Mouse (Mus musculus) heart, postnatal 0 days (tissue): ENCODE data around the gene Fgf13. TPM values are rescaled to one million over a fixed set of nuclear protein-coding genes. Genes with fewer than 3 reads are reported as not detected.

ENCODE experiments used
- ATAC-seq: fragments of 200-750 bp; cut with Nextera tagmentation; 2 replicates; pipeline ENCODE4 v1.8.0; 2017; ENCODE audit warnings: low read depth, moderate number of reproducible peaks, moderate library complexity; ENCODE audit not compliant: insufficient read depth
- DNase-seq: peaks from one replicate; pipeline ENCODE4 v3.0.0-alpha.2; 2016; ENCODE audit warnings: low spot score
- H3K27ac ChIP-seq: fragments of 300-500 bp; sonication (generic); 2 replicates; pipeline ENCODE4 v1.5.1; 2014; ENCODE audit warnings: low read depth, mild to moderate bottlenecking
- H3K27me3 ChIP-seq: fragments of 300-500 bp; sonication (generic); 2 replicates; pipeline ENCODE4 v1.6.1; 2014; ENCODE audit warnings: low read length, mixed read lengths; ENCODE audit not compliant: control insufficient read depth, insufficient read depth
- H3K36me3 ChIP-seq: fragments of 300-500 bp; sonication (generic); replicated peaks from 2 replicates; pipeline ENCODE4 v1.6.1; 2014; ENCODE audit warnings: low read length, mixed read lengths; ENCODE audit not compliant: control insufficient read depth, insufficient read depth
- H3K4me1 ChIP-seq: fragments of 300-500 bp; sonication (generic); 2 replicates; pipeline ENCODE4 v1.6.1; 2014; ENCODE audit warnings: antibody characterized with exemption; ENCODE audit not compliant: control insufficient read depth, insufficient read depth
- H3K4me2 ChIP-seq: fragments of 300-500 bp; sonication (generic); 2 replicates; pipeline ENCODE4 v1.6.1; 2014; ENCODE audit warnings: low read depth, mild to moderate bottlenecking, low read length, moderate library complexity
- H3K4me3 ChIP-seq: fragments of 300-500 bp; sonication (generic); 2 replicates; pipeline ENCODE4 v1.5.1; 2014; ENCODE audit warnings: low read depth, low read length
- H3K9ac ChIP-seq: fragments of 300-500 bp; sonication (generic); replicated peaks from 2 replicates; pipeline ENCODE4 v1.6.1; 2014; ENCODE audit warnings: low read depth, low read length, mixed read lengths
- H3K9me3 ChIP-seq: fragments of 300-500 bp; sonication (generic); replicated peaks from 2 replicates; pipeline ENCODE4 v1.6.1; 2016; ENCODE audit warnings: low read length; ENCODE audit not compliant: control insufficient read depth
- CTCF ChIP-seq: IDR thresholded peaks from 2 replicates; pipeline ENCODE4 v1.5.1; 2016; ENCODE audit warnings: antibody characterized with exemption, control low read depth, low read depth
- EP300 ChIP-seq: IDR thresholded peaks from 2 replicates; pipeline ENCODE4 v1.6.1; 2016; ENCODE audit warnings: antibody characterized with exemption, low read depth
- WGBS: fragments of 180-500 bp; shearing (Covaris S2); extraction: QIAGEN DNeasy Blood & Tissue Kit; methylation state at CpG from one replicate; pipeline ENCODE4 v1.1.7; 2014; 5-methylcytosine and 5-hydroxymethylcytosine counted together
- polyA plus RNA-seq: library from polyadenylated mRNA; unstranded; fragments of >200 nt; fragmentation: Nextera tagmentation; extraction: Ambion mirVana; gene quantifications from 2 replicates; pipeline ENCODE4 v1.2.1, GENCODE M21; 2015
- total RNA-seq: library from RNA; depleted of rRNA; stranded (reverse); fragments of >200 nt; gene quantifications from 2 replicates; pipeline ENCODE4 v1.2.3, GENCODE M21; 2014; ENCODE audit warnings: low replicate concordance; rRNA removed

The Fgf13 gene
- total RNA-seq (35.5 and 43.9 TPM in 2 replicates), polyA plus RNA-seq (85.0 and 88.7 TPM in 2 replicates)

- peak; percentile 52 for DNase-seq
- Histone ChIP-seq H3K36me3 (no peaks in the 10 kb centered on the region), H3K4me2 (peak within 1 kb of the TSS; percentile 69), H3K27ac (peak within 1 kb of the TSS; percentile 83), H3K4me3 (peak within 1 kb of the TSS; percentile 61), H3K27me3 (peaks cover 5% of the 10 kb centered on the region; the same call in 1 of the 2 replicates), H3K4me1 (no peaks in the 10 kb centered on the region), H3K9ac (peak within 1 kb of the TSS; percentile 68), H3K9me3 (no peaks in the 10 kb centered on the region)
- TF ChIP-seq CTCF (no peak), EP300 (no peak)
- WGBS = 12% methylated on average over 36 of the region's 47 CpGs
- peak; percentile 68 for ATAC-seq
Measured at GRCm38 (mm10) chrX:59567695-59568431, at the start of gene Fgf13. Gene Fgf13, minus strand, starts transcription at chrX:59568071.

DNA sequence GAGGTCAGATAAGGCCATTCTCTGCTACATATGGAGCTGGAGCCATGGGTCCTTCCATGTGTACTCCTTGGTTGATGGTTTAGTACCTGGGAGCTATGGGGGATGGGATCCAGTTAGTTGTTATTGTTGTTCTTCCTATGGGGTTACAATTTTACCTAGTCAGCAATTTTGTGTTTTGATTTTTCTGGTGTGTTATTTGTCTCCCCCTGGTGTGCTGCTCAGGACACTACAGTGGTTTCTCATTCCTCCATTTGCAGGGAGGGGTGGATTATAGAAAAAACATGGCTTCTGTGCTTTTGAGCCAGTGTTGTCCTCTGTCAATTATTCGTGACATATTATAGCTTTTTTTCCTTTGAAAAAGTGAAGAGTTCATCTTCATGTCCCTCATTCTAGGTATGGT lies 38.7 kb upstream of the Fgf13 start:
- H3K4me1 ChIP-seq = no peaks in the 10 kb centered on the region
- no peak for TF ChIP-seq EP300
- TF ChIP-seq CTCF = peak; percentile 51
- ATAC-seq (no peak), DNase-seq (no peak)
- no peak overlapping the region for H3K9ac ChIP-seq
- 45% methylated on average over 1 of the region's 1 CpGs for WGBS
- H3K27me3 ChIP-seq = no peaks in the 10 kb centered on the region
- no peaks in the 10 kb centered on the region for H3K36me3 ChIP-seq
- no peak overlapping the region for H3K4me3 ChIP-seq
- no peak overlapping the region for H3K4me2 ChIP-seq
- H3K9me3 ChIP-seq = no peaks in the 10 kb centered on the region
- no peak overlapping the region for H3K27ac ChIP-seq

GRCm38 (mm10) chrX:59589050-59589449 lies 21.2 kb upstream of the Fgf13 start:
- H3K4me3 ChIP-seq = no peak overlapping the region
- 21% methylated on average over 5 of the region's 5 CpGs for WGBS
- H3K27ac ChIP-seq = peak overlapping the region; percentile 78
- no peaks in the 10 kb centered on the region for H3K9me3 ChIP-seq
- H3K4me2 ChIP-seq = no peak overlapping the region
- no peak overlapping the region for H3K9ac ChIP-seq
- no peak for TF ChIP-seq EP300
- no peaks in the 10 kb centered on the region for H3K36me3 ChIP-seq
- DNase-seq (no peak), ATAC-seq (peak; percentile 70)
- no peaks in the 10 kb centered on the region for H3K27me3 ChIP-seq
- 0 out of 2 replicates have a peak, but pooled peaks cover 3% of the 10 kb centered on the region for H3K4me1 ChIP-seq

GRCm38 (mm10) chrX:59585508-59586186 lies 17.8 kb upstream of the Fgf13 start:
- H3K4me3 ChIP-seq = peak overlapping the region; percentile 36
- H3K9ac ChIP-seq = peak overlapping the region; percentile 55
- no peaks in the 10 kb centered on the region for H3K36me3 ChIP-seq
- peak; percentile 66 for ATAC-seq
- no peaks in the 10 kb centered on the region for H3K27me3 ChIP-seq
- H3K27ac ChIP-seq = peak overlapping the region; percentile 71
- peak overlapping the region; percentile 55 for H3K4me2 ChIP-seq
- no peaks in the 10 kb centered on the region for H3K9me3 ChIP-seq
- 0 out of 2 replicates have a peak, but pooled peaks cover 3% of the 10 kb centered on the region for H3K4me1 ChIP-seq
- no peak for TF ChIP-seq CTCF
- TF ChIP-seq EP300 = no peak
- 51% methylated on average over 11 of the region's 11 CpGs for WGBS
- DNase-seq = no peak

DNA sequence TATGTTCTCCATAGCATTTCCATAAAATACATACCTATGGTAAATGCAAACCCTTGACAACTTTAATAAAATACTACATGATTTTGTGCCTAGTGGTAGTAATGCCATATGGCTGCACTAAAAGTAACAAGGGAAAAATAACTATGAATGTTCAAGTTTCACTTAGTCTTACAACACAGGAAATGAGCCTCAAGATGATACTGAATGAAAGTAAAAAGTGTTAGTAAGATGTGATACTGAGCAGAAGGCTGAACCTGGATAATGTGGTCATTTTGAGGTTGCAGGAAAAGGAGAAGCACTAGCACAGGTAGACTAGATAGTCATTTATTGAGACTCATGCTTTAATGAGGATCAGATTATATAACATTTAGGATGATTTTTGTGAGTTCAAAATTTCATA lies 16.2 kb upstream of the Fgf13 start:
- no peaks in the 10 kb centered on the region for H3K36me3 ChIP-seq
- no peaks in the 10 kb centered on the region for H3K27me3 ChIP-seq
- H3K9ac ChIP-seq = no peak overlapping the region
- H3K9me3 ChIP-seq = no peaks in the 10 kb centered on the region
- no peak overlapping the region for H3K27ac ChIP-seq
- TF ChIP-seq CTCF (no peak), EP300 (no peak)
- DNase-seq = no peak
- peak overlapping the region; percentile 55 for H3K4me2 ChIP-seq
- 0 out of 2 replicates have a peak, but pooled peaks cover 3% of the 10 kb centered on the region for H3K4me1 ChIP-seq
- ATAC-seq = no peak
- H3K4me3 ChIP-seq = peak overlapping the region; percentile 36
